Mouse (Mus musculus): ENCODE measurements around the gene Samd4b.

- TF ChIP-seq MAX (IDR thresholded peaks at IDR 0.05; ENCODE audit: low read length) (no peak), TAL1 (IDR thresholded peaks at IDR 0.05; ENCODE audit: low read length) (no peak), USF1 (IDR thresholded peaks at IDR 0.05; ENCODE audit: low read depth, low read length) (no peak), MEF2A (IDR thresholded peaks at IDR 0.05; ENCODE audit: extremely low read depth, insufficient replicate concordance, low read depth, low read length, poor library complexity, severe bottlenecking) (no peak), JUND (IDR thresholded peaks at IDR 0.05; ENCODE audit: low read depth, low read length) (no peak), CTCF (IDR thresholded peaks at IDR 0.05 in 2 of 3, conservative IDR thresholded peaks at IDR 0.05 in 1 of 3; ENCODE audit: control insufficient read depth in 1 of 3, insufficient read depth in 1 of 3, low read depth in 2 of 3, low read length in 3 of 3, poor library complexity in 1 of 3, severe bottlenecking in 1 of 3) (no peak), POLR2AphosphoS5 (IDR thresholded peaks at IDR 0.05; ENCODE audit: borderline replicate concordance, low read depth, low read length) (no peak), POLR2A (IDR thresholded peaks at IDR 0.05; ENCODE audit: control insufficient read depth in 1 of 2, insufficient read depth in 1 of 2, low read depth in 1 of 2, low read length in 2 of 2, poor library complexity in 1 of 2) (no peak), ETS1 (IDR thresholded peaks at IDR 0.05; ENCODE audit: low read depth, low read length) (no peak), GABPA (IDR thresholded peaks at IDR 0.05; ENCODE audit: low read depth, low read length) (no peak), GATA1 (IDR thresholded peaks at IDR 0.05; ENCODE audit: low read depth, low read length) (no peak)
These were observed 211.9 kb downstream of the Samd4b start for GRCm38 (mm10) chr7:28386007-28386406.

Measured in MEL (cell line).